8 mouse cellular contexts compared by ENCODE assay signal in genomic region chr1:132982728-132983127, GRCm38 (mm10). TPM values are rescaled to one million over a fixed set of nuclear protein-coding genes. Genes with fewer than 3 reads are reported as not detected.
DNase-seq lines count a peak whose midpoint lies in the region; TF ChIP-seq lines count a peak whose summit lies in the region.

No protein-coding gene starts in this region.

- no peaks in the 10 kb centered on the region for H3K79me2 ChIP-seq in heart, adult 2 months (replicated peaks; ENCODE audit: control insufficient read depth, insufficient read depth, low read length)

- no peak for TF ChIP-seq EP300 in heart, adult 2 months (IDR thresholded peaks at IDR 0.05; ENCODE audit: insufficient read depth, low read depth, low read length)

- no peaks in the 10 kb centered on the region for H3K27me3 ChIP-seq in heart, adult 2 months (ENCODE audit: control insufficient read depth, insufficient read depth, low read length)

- intact Hi-C loops in heart, adult 2 months (cut with DNase I) = loop anchor here (1.0 kb wide), 1 partner anchor 223 kb away; no protein-coding TSS in a partner anchor
- intact Hi-C loops in heart, postnatal 25 days (cut with DNase I) = loop anchor here (1.0 kb wide), 1 partner anchor 224 kb away; no protein-coding TSS in a partner anchor
- intact Hi-C loops in heart, postnatal 10 days (cut with DNase I) = loop anchor here (1.0 kb wide), 1 partner anchor 224 kb away; no protein-coding TSS in a partner anchor

- 61% methylated on average over 7 of the region's 7 CpGs for WGBS in heart, adult 2 months

- no peak for TF ChIP-seq POLR2A in heart, adult 2 months (IDR thresholded peaks at IDR 0.05; ENCODE audit: insufficient read depth, low read depth, low read length)

- no peaks in the 10 kb centered on the region; the same call in 1 of the 2 replicates for H3K4me1 ChIP-seq in heart, adult 2 months (ENCODE audit: control insufficient read depth, insufficient read depth, low read length)

- H3K9ac ChIP-seq in heart, adult 2 months (ENCODE audit: low read depth, low read length) = no peak overlapping the region

- H3K4me3 ChIP-seq in heart, adult 2 months = no peak overlapping the region

- peak; percentile 26 to 50 for DNase-seq in heart, adult 2 months
- DNase-seq in heart, postnatal 25 days (ENCODE audit: low spot score) = no peak
- DNase-seq in adrenal gland, postnatal 10 days = peak; percentile 70
- DNase-seq in embryo, embryonic 11.5 days (ENCODE audit: low read depth, low spot score) = peak; percentile 57
- DNase-seq in heart, postnatal 10 days = peak; percentile 66 to 82
- peak; percentile 50 to 82 for DNase-seq in layer of hippocampus, adult 18-20 months (ENCODE audit: low spot score in 2 of 2)
- peak; percentile 41 to 64 for DNase-seq in lung, postnatal 4 days
- DNase-seq in right cerebral cortex, postnatal 14 days = peak; percentile 62

- TF ChIP-seq CTCF in heart, adult 2 months (IDR thresholded peaks at IDR 0.05) = peak; percentile 90

- no peaks in the 10 kb centered on the region for H3K36me3 ChIP-seq in heart, adult 2 months (ENCODE audit: control insufficient read depth, insufficient read depth, low read length)

- H3K27ac ChIP-seq in heart, adult 2 months = no peak overlapping the region

RNA-seq across cellular contexts. Expression of gene Mdm4, which starts 47.6 kb away (rescaled TPM):
- 10 to 100 TPM; 23.7 to 25.9 TPM for total RNA-seq in heart, adult 2 months (2021)
- 22.9 and 43.2 TPM in 2 replicates for polyA plus RNA-seq in heart, adult 2 months (2012; rRNA removed)
- 10 to 100 TPM; 25.0 to 29.0 TPM for total RNA-seq in heart, postnatal 25 days (2021)
- total RNA-seq in adrenal gland, postnatal 10 days (2021) = 100 to 1,000 TPM in 1 of 2 experiments, 10 to 100 TPM in 1; 58.5 to 101 TPM
- 10 to 100 TPM; 48.9 to 49.0 TPM for total RNA-seq in heart, postnatal 10 days (2021)
- total RNA-seq in layer of hippocampus, adult 18-20 months (2021) = 10 to 100 TPM; 68.0 to 86.7 TPM
